Mouse (Mus musculus) frontal cortex, postnatal 10 days (tissue): Measurements from ENCODE around the gene Caskin2.
"Not testable (repeated sequence)": the region's sequence is repeated elsewhere in the genome, so short reads cannot be mapped to it uniquely, and the experiment has no call there.

Experiments used
- DNase-seq, 2 experiments: peaks; one replicate each; pipeline ENCODE4 v3.0.0; 2022; ENCODE audit warnings: low spot score in 2 of 2, mixed read lengths in 1 of 2

Gene Caskin2

GRCm38 (mm10) chr11:115765607-115766141 lies 47.8 kb downstream of the Caskin2 start:
- peak; percentile 36 to 62 for DNase-seq

GRCm38 (mm10) chr11:115765103-115765606 lies 48.3 kb downstream of the Caskin2 start, which contains the start of gene Tmem94:
TSS of gene Tmem94 (plus strand) at chr11:115765433.
- peak; percentile 90 to 97 for DNase-seq

- no peak for DNase-seq
Observed at GRCm38 (mm10) chr11:115764698-115765097, 48.7 kb downstream of the Caskin2 start.

- not testable (repeated sequence) for DNase-seq
Observed at GRCm38 (mm10) chr11:115762176-115762575, 51.3 kb downstream of the Caskin2 start.

- no peak for DNase-seq
Observed at GRCm38 (mm10) chr11:115753485-115753884, 60.0 kb downstream of the Caskin2 start.

GRCm38 (mm10) chr11:115752653-115753052 lies 60.8 kb downstream of the Caskin2 start:
- no peak for DNase-seq

GRCm38 (mm10) chr11:115751725-115752124 lies 61.7 kb downstream of the Caskin2 start:
- DNase-seq = no peak

- no peak for DNase-seq
Observed at GRCm38 (mm10) chr11:115749834-115750233, 63.6 kb downstream of the Caskin2 start.
